Mouse (Mus musculus) cerebellum, adult 2 months (tissue): ENCODE measurements around the gene Foxc2. TPM values are rescaled to one million over a fixed set of nuclear protein-coding genes. Genes with fewer than 3 reads are reported as not detected.

Experiments used
- DNase-seq, 2 experiments: peaks; one replicate each; pipeline ENCODE4 v3.0.0; 2021
- H3K27ac ChIP-seq: fragments of 200-500 bp; 2 replicates; pipeline ENCODE4 v1.5.1; 2012; ENCODE audit warnings: low read length, control low read depth, inconsistent platforms; ENCODE audit not compliant: insufficient read depth
- H3K27me3 ChIP-seq: fragments of 200-500 bp; 2 replicates; pipeline ENCODE4 v1.6.1; 2012; ENCODE audit warnings: inconsistent platforms, mild to moderate bottlenecking, low read length, moderate library complexity; ENCODE audit not compliant: control insufficient read depth, insufficient read depth
- H3K4me1 ChIP-seq: fragments of 200-500 bp; 2 replicates; pipeline ENCODE4 v1.6.1; 2011; ENCODE audit warnings: low read length; ENCODE audit not compliant: control insufficient read depth, insufficient read depth
- H3K4me3 ChIP-seq: fragments of 200-500 bp; replicated peaks from 2 replicates; pipeline ENCODE3; 2011; ENCODE audit warnings: mild to moderate bottlenecking, low read depth, low read length, control low read depth; ENCODE audit not compliant: insufficient read depth
- CTCF ChIP-seq: fragments of 200-500 bp; IDR thresholded peaks from 2 replicates; pipeline ENCODE4 v1.5.1; 2011; ENCODE audit warnings: low read depth, mild to moderate bottlenecking, control low read depth, low read length, moderate library complexity, borderline replicate concordance; ENCODE audit not compliant: insufficient read depth
- POLR2A ChIP-seq: fragments of 200-500 bp; IDR thresholded peaks from 2 replicates; pipeline ENCODE4 v1.6.1; 2011; ENCODE audit warnings: low read length, control low read depth, borderline replicate concordance; ENCODE audit not compliant: insufficient read depth
- WGBS: fragments of 180-500 bp; shearing (Covaris S2); methylation state at CpG from one replicate; pipeline ENCODE4 v1.1.7; 2018; 5-methylcytosine and 5-hydroxymethylcytosine counted together
- polyA plus RNA-seq: library from polyadenylated mRNA; depleted of rRNA; stranded (reverse); fragments of >200 nt; gene quantifications from 2 replicates; pipeline ENCODE4 v1.2.3, GENCODE M21; 2012

The Foxc2 gene
- polyA plus RNA-seq, 1 experiment: 0.34 TPM

DNA sequence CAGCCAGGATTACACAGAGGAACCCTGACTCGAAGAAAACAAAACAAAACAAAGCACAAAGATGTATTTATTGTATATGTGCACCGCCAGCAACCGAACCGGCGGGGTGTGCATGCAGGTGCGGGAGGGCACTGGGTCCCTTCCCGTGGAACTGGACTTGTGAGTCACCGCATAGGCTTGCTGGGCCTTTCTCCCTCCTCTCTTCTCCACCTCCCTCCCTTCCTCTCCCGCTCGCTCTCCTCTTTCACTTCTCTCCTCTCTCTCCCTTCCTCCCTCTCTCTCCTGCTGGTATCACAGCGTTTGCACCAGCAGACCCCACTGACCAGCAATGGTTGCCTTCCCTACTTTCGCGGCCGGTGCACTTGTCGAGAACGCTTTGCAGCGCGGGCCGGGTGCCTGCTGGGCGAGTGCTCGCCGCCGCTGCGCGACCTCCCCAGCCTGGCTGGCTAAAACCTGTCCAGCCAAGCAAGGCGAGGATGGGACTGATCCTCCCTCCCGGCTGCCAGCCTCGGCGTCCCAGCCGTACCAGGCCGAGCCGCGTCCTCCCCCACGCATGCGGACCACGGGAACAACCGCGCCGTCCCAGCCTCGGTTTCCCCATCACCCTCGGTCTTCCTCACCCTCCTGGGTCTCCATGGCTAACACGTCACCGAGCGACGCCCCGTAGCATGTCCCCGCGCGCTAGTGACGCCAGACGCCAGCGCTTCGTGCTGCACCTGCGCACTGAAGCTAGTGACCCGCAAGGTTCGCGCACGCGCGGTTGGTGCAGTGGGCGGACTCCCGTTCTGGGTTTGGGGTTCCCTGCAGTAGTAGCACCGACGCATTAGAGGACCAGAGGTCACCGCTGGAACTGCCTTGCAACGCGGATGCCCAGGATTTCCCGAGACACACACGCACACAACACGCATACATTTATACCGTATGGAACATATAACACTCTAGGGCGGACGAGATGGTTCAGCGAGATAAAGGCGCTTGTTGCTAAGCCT is 8.0 kb upstream of the Foxc2 start, which contains the start of gene Mthfsd:
Gene Mthfsd (minus strand): TSS at position 725 of the 989 bp plus-strand sequence.
- Histone ChIP-seq H3K4me3 (peak within 1 kb of the TSS; percentile 75), H3K27me3 (no peaks in the 10 kb centered on the region), H3K27ac (peak within 1 kb of the TSS; percentile 72), H3K4me1 (peaks cover 8% of the 10 kb centered on the region)
- TF ChIP-seq POLR2A: peak; percentile 99; the same call in 1 of the 2 replicates
- no peak; the same call in 1 of the 2 replicates for TF ChIP-seq CTCF
- DNase-seq: peak; percentile 99
- WGBS: under 1% methylated on average over 75 of the region's 75 CpGs

DNA sequence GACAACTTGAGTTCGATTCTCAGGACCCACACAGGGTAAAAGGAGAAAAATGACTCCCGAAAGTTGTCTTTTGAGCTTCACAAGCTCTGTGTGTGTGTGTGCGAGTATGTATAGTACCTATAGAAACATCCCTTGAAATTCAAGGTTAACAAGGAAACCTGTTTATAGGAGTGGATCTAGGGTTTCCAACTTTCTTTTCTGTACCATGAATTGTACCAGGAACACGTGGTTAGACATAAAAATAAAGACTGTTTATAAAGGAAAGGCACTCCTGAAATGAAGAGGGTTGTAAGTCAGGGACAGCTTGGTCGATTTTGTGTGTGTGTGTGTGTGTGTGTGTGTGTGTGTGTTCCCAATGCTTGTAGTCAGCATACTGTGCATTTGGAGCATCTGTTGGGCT is 7.3 kb upstream of the Foxc2 start:
- peaks cover under 1% of the 10 kb centered on the region; the same call in 1 of the 2 replicates for H3K27me3 ChIP-seq
- no peak for DNase-seq
- peak overlapping the region; percentile 75 for H3K4me3 ChIP-seq
- no peak overlapping the region; the same call in 1 of the 2 replicates for H3K27ac ChIP-seq
- TF ChIP-seq CTCF: no peak
- TF ChIP-seq POLR2A: no peak
- H3K4me1 ChIP-seq: peaks cover 8% of the 10 kb centered on the region
- WGBS: 9% methylated on average over 5 of the region's 5 CpGs

DNA sequence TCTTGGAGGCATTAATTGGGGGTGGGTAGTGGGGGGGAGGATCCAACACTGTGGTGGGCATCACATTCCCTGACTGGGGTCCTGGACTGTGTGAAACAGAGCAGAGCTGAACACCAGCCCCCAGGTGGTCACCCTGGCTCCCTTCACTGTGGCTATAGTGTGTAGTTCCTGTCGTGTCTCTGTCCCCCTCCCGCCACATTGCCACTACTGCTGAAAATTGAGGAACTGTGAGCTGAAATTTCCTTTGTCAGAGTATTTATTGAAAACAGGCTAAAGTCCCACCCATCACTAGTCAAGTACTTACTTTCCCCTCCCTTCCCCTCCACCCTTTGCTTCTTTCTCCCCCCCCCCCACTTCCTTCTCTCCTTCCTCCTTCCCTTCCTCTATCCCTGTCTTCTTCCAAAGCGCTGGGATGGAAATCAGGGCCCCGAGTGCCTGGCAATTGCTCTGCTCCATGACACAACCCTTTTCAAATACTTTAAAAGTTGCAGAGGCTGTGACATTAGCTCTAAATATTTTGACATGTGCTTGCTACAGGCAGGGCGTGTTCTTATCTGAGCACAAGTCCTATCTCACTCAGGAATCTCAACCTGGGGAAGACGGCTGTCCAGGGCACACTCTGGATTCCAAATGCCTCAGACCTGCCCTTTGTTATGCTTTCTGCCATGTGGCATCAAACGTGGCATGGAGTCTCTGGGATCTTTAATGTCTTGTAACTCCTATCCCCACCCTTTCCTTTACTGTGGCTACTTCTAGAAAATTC is 4.6 kb upstream of the Foxc2 start:
- TF ChIP-seq CTCF: no peak
- no peak for TF ChIP-seq POLR2A
- 56% methylated on average over 7 of the region's 7 CpGs for WGBS
- Histone ChIP-seq H3K27me3 (peaks cover 6% of the 10 kb centered on the region; the same call in 1 of the 2 replicates), H3K27ac (no peak overlapping the region), H3K4me3 (no peak overlapping the region), H3K4me1 (peaks cover 6% of the 10 kb centered on the region; the same call in 1 of the 2 replicates)
- no peak for DNase-seq

DNA sequence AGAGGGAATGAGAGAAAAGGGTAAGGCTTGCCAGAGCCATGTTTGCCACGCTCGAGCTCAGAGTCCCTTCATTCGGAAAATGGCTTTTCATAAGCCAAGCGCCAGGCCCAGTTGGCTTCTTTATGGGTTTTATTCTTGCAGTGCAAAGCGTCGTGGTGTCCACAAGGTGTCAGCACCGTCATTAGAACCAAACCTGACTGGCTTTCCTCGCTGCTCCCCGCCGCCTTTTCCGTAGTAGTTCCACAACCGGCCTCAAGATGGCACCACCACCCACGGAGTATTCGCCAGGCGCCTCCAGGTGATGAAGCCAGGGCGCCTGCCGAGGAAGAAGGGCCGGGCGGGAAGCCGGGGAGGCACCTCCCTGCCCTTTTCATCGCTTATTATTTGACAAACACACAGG is 2.7 kb upstream of the Foxc2 start:
- peak; percentile 93 to 99 for DNase-seq
- Histone ChIP-seq H3K27ac (no peak overlapping the region), H3K27me3 (peaks cover 11% of the 10 kb centered on the region; the same call in 1 of the 2 replicates), H3K4me3 (no peak overlapping the region), H3K4me1 (no peaks in the 10 kb centered on the region)
- no peak for TF ChIP-seq POLR2A
- peak; percentile 98 for TF ChIP-seq CTCF
- WGBS: under 1% methylated on average over 21 of the region's 21 CpGs

DNA sequence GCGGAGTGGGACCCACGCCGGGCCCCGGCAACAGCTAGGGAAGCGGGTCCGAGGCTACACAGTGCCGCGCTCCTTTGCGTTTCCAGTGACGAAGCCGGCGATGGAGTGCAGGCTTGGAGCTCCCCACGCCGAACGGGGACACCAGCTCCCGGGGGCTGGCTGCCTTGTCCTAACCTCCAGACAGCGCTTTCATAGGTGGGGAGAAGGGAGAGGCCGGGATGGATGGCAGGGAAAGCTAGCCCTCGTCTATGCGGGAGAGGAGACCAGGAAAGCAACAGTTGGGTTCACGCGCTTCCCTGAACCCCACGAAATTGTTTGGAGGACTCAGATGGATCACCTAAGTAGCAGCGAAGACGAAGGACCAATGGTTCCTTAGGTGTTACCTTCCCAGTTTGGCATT is 835 bp upstream of the Foxc2 start:
- peaks cover 11% of the 10 kb centered on the region; the same call in 1 of the 2 replicates for H3K27me3 ChIP-seq
- 2% methylated on average over 25 of the region's 25 CpGs for WGBS
- no peak overlapping the region for H3K4me3 ChIP-seq
- no peaks in the 10 kb centered on the region for H3K4me1 ChIP-seq
- no peak for TF ChIP-seq POLR2A
- no peak for TF ChIP-seq CTCF
- peak in 1 of 2 experiments; percentile 35 for DNase-seq
- H3K27ac ChIP-seq: no peak overlapping the region

DNA sequence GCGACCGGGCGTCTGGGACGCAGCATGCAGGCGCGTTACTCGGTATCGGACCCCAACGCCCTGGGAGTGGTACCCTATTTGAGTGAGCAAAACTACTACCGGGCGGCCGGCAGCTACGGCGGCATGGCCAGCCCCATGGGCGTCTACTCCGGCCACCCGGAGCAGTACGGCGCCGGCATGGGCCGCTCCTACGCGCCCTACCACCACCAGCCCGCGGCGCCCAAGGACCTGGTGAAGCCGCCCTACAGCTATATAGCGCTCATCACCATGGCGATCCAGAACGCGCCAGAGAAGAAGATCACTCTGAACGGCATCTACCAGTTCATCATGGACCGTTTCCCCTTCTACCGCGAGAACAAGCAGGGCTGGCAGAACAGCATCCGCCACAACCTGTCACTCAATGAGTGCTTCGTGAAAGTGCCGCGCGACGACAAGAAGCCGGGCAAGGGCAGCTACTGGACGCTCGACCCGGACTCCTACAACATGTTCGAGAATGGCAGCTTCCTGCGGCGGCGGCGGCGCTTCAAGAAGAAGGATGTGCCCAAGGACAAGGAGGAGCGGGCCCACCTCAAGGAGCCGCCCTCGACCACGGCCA is 717 bp downstream of the Foxc2 start:
- H3K4me3 ChIP-seq: no peak overlapping the region
- 2% methylated on average over 55 of the region's 55 CpGs for WGBS
- TF ChIP-seq POLR2A: no peak
- no peak for TF ChIP-seq CTCF
- no peak for DNase-seq
- no peak overlapping the region for H3K27ac ChIP-seq
- no peaks in the 10 kb centered on the region for H3K4me1 ChIP-seq
- peaks cover 11% of the 10 kb centered on the region; the same call in 1 of the 2 replicates for H3K27me3 ChIP-seq

DNA sequence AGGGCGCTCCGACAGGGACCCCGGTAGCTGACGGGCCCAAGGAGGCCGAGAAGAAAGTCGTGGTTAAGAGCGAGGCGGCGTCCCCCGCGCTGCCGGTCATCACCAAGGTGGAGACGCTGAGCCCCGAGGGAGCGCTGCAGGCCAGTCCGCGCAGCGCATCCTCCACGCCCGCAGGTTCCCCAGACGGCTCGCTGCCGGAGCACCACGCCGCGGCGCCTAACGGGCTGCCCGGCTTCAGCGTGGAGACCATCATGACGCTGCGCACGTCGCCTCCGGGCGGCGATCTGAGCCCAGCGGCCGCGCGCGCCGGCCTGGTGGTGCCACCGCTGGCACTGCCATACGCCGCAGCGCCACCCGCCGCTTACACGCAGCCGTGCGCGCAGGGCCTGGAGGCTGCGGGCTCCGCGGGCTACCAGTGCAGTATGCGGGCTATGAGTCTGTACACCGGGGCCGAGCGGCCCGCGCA is 1.2 kb downstream of the Foxc2 start:
- no peak overlapping the region for H3K4me3 ChIP-seq
- under 1% methylated on average over 62 of the region's 62 CpGs for WGBS

More for the DNA sequence above, 1.2 kb downstream of the Foxc2 start:
- TF ChIP-seq POLR2A: no peak
- no peak for TF ChIP-seq CTCF
- no peak overlapping the region for H3K27ac ChIP-seq
- DNase-seq: no peak
- H3K4me1 ChIP-seq: no peaks in the 10 kb centered on the region
- peaks cover 11% of the 10 kb centered on the region; the same call in 1 of the 2 replicates for H3K27me3 ChIP-seq
